Mouse (Mus musculus) embryonic facial prominence, embryonic 15.5 days (tissue): ENCODE measurements at regions not wholly inside any gene's neighbourhood (a gene's known extent, or its start where the extent isn't known, plus 50 kb on each side); places are given as distances from the start of the nearest gene placed in this dataset.
"Not testable (repeated sequence)": the region's sequence is repeated elsewhere in the genome, so short reads cannot be mapped to it uniquely, and the experiment has no call there.

Experiments used
- ATAC-seq: fragments of 200-750 bp; cut with Nextera tagmentation; 2 replicates; pipeline ENCODE4 v1.8.0; 2017; ENCODE audit warnings: low read depth, moderate TSS enrichment; ENCODE audit not compliant: insufficient number of reproducible peaks, low FRiP score, low TSS enrichment
- H3K27ac ChIP-seq: fragments of 300-500 bp; sonication (generic); replicated peaks from 2 replicates; pipeline ENCODE4 v1.5.1; 2015; ENCODE audit warnings: mild to moderate bottlenecking, inconsistent platforms
- H3K27me3 ChIP-seq: fragments of 300-500 bp; sonication (generic); 2 replicates; pipeline ENCODE4 v1.6.1; 2015; ENCODE audit warnings: inconsistent platforms
- H3K36me3 ChIP-seq: fragments of 300-500 bp; sonication (generic); 2 replicates; pipeline ENCODE4 v1.6.1; 2015; ENCODE audit warnings: mild to moderate bottlenecking, inconsistent platforms
- H3K4me1 ChIP-seq: fragments of 300-500 bp; sonication (generic); 2 replicates; pipeline ENCODE4 v1.6.1; 2015; ENCODE audit warnings: inconsistent platforms
- H3K4me2 ChIP-seq: fragments of 300-500 bp; sonication (generic); replicated peaks from 2 replicates; pipeline ENCODE4 v1.6.1; 2015; ENCODE audit warnings: mild to moderate bottlenecking, inconsistent platforms
- H3K4me3 ChIP-seq: fragments of 300-500 bp; sonication (generic); replicated peaks from 2 replicates; pipeline ENCODE4 v1.5.1; 2015; ENCODE audit warnings: mild to moderate bottlenecking, inconsistent platforms
- H3K9ac ChIP-seq: fragments of 300-500 bp; sonication (generic); 2 replicates; pipeline ENCODE4 v1.6.1; 2015; ENCODE audit warnings: inconsistent platforms
- H3K9me3 ChIP-seq: fragments of 300-500 bp; sonication (generic); replicated peaks from 2 replicates; pipeline ENCODE4 v1.6.1; 2016; ENCODE audit warnings: inconsistent platforms
- WGBS: fragments of 180-500 bp; shearing (Covaris S2); methylation state at CpG from one replicate; pipeline ENCODE4 v1.1.7; 2015; 5-methylcytosine and 5-hydroxymethylcytosine counted together

GRCm38 (mm10) chr10:66643160-66643559 is 452.8 kb upstream of the Jmjd1c start:
- H3K36me3 ChIP-seq: no peaks in the 10 kb centered on the region
- ATAC-seq: no peak
- no peak overlapping the region for H3K4me2 ChIP-seq
- H3K4me3 ChIP-seq: no peak overlapping the region
- no peaks in the 10 kb centered on the region for H3K27me3 ChIP-seq
- H3K9me3 ChIP-seq: no peaks in the 10 kb centered on the region; the same call in 1 of the 2 replicates
- no peaks in the 10 kb centered on the region for H3K4me1 ChIP-seq
- H3K27ac ChIP-seq: no peak overlapping the region
- H3K9ac ChIP-seq: no peak overlapping the region
- WGBS: 85% methylated on average over 5 of the region's 5 CpGs

DNA sequence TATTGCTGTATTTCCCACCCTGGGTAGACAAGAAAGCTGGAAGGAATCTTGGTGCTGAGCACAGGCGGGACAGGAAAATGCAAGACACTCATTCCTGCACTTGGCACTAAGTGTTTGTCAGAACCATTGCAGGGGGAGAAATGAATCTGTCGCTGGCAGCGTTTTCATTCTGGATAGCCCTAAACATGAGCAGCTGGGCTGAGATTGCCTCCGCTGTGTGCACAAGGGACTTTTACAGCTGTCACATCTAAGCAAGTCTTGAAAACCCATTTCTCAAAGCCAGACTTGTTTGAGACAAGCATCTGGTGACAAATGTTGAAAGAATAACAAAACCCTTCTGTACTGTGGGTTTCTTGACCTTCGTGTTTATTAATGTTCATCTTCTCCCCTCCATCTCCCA is 438.4 kb upstream of the Jmjd1c start:
- 68% methylated on average over 5 of the region's 5 CpGs for WGBS

DNA sequence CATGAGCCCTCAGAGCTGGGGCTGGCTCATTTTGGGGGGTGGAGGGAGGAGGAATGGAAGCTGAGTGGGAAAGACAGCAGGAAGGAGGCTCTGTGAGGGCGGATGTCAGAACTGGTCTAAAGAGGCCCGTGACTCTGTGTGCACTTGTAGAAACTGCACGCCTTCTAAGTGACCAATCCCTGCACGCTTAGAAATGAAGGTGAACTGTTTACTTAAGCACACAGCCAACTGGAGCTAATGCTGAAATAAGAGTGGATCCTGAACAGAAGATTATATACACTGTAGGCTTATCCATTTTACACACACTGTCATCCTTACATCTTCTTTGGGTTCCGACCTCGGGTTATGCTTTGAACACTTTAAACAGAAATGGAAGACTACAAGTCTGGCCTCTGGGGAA is 412.8 kb upstream of the Jmjd1c start:
- Histone ChIP-seq H3K36me3 (no peaks in the 10 kb centered on the region), H3K4me2 (no peak overlapping the region), H3K27me3 (no peaks in the 10 kb centered on the region), H3K27ac (no peak overlapping the region), H3K9me3 (peaks cover 2% of the 10 kb centered on the region; the same call in 1 of the 2 replicates), H3K9ac (no peak overlapping the region), H3K4me1 (no peaks in the 10 kb centered on the region), H3K4me3 (no peak overlapping the region)
- 73% methylated on average over 6 of the region's 6 CpGs for WGBS
- ATAC-seq: no peak

More for the DNA sequence above, 438.4 kb upstream of the Jmjd1c start:
- Histone ChIP-seq H3K36me3 (no peaks in the 10 kb centered on the region), H3K27ac (no peak overlapping the region), H3K27me3 (no peaks in the 10 kb centered on the region), H3K9me3 (0 out of 2 replicates have a peak, but pooled peaks cover 3% of the 10 kb centered on the region), H3K4me2 (no peak overlapping the region), H3K9ac (no peak overlapping the region), H3K4me3 (no peak overlapping the region), H3K4me1 (no peaks in the 10 kb centered on the region)
- ATAC-seq: no peak

GRCm38 (mm10) chr10:66689196-66689595 is 406.7 kb upstream of the Jmjd1c start:
- WGBS: 62% methylated on average over 2 of the region's 2 CpGs
- H3K4me1 ChIP-seq, ATAC-seq: not testable (repeated sequence)

GRCm38 (mm10) chr10:66694549-66695285 is 401.2 kb upstream of the Jmjd1c start:
- Histone ChIP-seq H3K27ac (no peak overlapping the region), H3K4me1 (no peaks in the 10 kb centered on the region), H3K4me2 (no peak overlapping the region), H3K9ac (no peak overlapping the region), H3K36me3 (no peaks in the 10 kb centered on the region), H3K27me3 (no peaks in the 10 kb centered on the region), H3K9me3 (no peaks in the 10 kb centered on the region), H3K4me3 (no peak overlapping the region)
- WGBS: 86% methylated on average over 11 of the region's 11 CpGs
- no peak for ATAC-seq

More at GRCm38 (mm10) chr10:66689196-66689595, 406.7 kb upstream of the Jmjd1c start:
- H3K9me3 ChIP-seq, H3K27ac ChIP-seq, H3K9ac ChIP-seq, H3K4me3 ChIP-seq, H3K4me2 ChIP-seq, H3K36me3 ChIP-seq, H3K27me3 ChIP-seq: not testable (repeated sequence)

DNA sequence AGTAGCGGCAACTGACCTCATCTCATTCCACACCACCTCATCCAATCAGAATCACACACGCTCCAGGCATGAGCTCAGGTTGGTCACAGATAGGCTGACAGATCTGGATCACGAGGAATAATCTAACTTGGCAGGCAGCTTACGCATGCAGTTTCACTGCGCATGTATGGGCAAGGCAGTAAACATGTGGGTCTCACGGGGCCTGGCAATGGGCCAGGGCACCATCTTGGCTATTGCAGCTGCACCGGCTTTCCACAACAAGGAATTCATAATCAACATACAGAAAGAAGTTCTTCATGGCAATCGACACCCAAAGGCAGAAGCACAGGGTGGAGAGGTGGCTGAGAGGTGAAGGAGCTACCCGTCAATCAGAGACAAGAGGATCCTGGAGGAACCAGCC is 381.0 kb upstream of the Jmjd1c start:
- H3K27me3 ChIP-seq, H3K4me2 ChIP-seq, ATAC-seq, H3K4me3 ChIP-seq, H3K9ac ChIP-seq, H3K4me1 ChIP-seq, H3K36me3 ChIP-seq, H3K27ac ChIP-seq, H3K9me3 ChIP-seq: not testable (repeated sequence)
- WGBS: 79% methylated on average over 9 of the region's 9 CpGs

- no peak overlapping the region for H3K4me3 ChIP-seq
- H3K36me3 ChIP-seq: no peaks in the 10 kb centered on the region
- no peaks in the 10 kb centered on the region for H3K27me3 ChIP-seq
- no peak for ATAC-seq
- no peak overlapping the region for H3K4me2 ChIP-seq
- H3K9me3 ChIP-seq: no peaks in the 10 kb centered on the region
- H3K27ac ChIP-seq: no peak overlapping the region
- no peak overlapping the region for H3K9ac ChIP-seq
- 69% methylated on average over 7 of the region's 7 CpGs for WGBS
- no peaks in the 10 kb centered on the region for H3K4me1 ChIP-seq
These were observed 378.0 kb upstream of the Jmjd1c start for GRCm38 (mm10) chr10:66717909-66718308.

- Histone ChIP-seq H3K4me3 (no peak overlapping the region), H3K27me3 (no peaks in the 10 kb centered on the region), H3K36me3 (no peaks in the 10 kb centered on the region), H3K9me3 (no peaks in the 10 kb centered on the region), H3K27ac (no peak overlapping the region), H3K4me2 (no peak overlapping the region), H3K9ac (no peak overlapping the region), H3K4me1 (no peaks in the 10 kb centered on the region)
- 92% methylated on average over 11 of the region's 11 CpGs for WGBS
- ATAC-seq: no peak
These were observed 376.1 kb upstream of the Jmjd1c start for GRCm38 (mm10) chr10:66719796-66720195.

DNA sequence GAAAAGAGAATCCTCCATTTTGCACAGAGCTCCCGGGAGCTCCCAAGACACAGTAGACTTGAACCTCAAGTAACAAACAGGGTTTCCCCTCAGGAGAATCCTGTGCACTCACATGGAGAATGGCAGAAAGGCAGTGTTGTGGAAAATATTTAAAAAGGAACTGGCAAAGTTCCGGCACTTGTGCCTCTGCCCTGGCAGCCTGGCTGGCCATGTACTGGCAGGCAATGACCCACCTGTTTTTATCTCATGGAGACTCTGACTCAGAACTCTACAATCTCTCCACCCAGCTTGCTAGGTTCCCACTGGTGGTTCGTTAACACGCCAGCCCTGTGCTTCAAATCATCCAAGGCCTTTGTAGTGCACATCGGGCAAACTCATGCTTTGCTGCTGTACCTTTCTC is 362.3 kb upstream of the Jmjd1c start:
- H3K4me1 ChIP-seq: no peaks in the 10 kb centered on the region
- no peaks in the 10 kb centered on the region; the same call in 1 of the 2 replicates for H3K9me3 ChIP-seq
- H3K4me2 ChIP-seq: no peak overlapping the region
- no peak for ATAC-seq
- H3K4me3 ChIP-seq: no peak overlapping the region
- H3K9ac ChIP-seq: no peak overlapping the region
- H3K36me3 ChIP-seq: no peaks in the 10 kb centered on the region
- H3K27ac ChIP-seq: no peak overlapping the region
- H3K27me3 ChIP-seq: no peaks in the 10 kb centered on the region
- WGBS: 88% methylated on average over 5 of the region's 5 CpGs

DNA sequence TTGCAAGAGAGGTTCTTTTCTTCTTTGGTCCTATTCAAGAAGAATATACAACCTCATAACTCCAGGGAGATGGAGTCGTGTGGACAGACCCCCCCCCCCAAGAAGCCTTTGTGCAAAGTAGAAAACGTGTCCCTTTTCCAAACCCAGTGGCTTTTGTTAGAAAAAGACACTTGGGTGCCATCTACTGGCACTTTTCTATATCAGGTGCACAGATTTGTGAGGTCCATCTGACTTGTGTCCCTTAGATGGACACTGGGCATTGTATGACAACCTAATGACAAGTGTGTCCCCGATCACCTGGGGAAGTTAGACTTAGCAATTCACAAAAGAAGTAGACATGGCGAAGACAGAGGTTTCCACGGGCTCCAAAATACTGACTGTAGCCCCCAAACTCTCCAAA is 361.1 kb upstream of the Jmjd1c start:
- Histone ChIP-seq H3K9me3 (no peaks in the 10 kb centered on the region; the same call in 1 of the 2 replicates), H3K27me3 (no peaks in the 10 kb centered on the region), H3K27ac (no peak overlapping the region), H3K9ac (no peak overlapping the region), H3K36me3 (no peaks in the 10 kb centered on the region), H3K4me3 (no peak overlapping the region), H3K4me2 (no peak overlapping the region), H3K4me1 (no peaks in the 10 kb centered on the region)
- ATAC-seq: no peak
- WGBS: 63% methylated on average over 5 of the region's 5 CpGs

- Histone ChIP-seq H3K36me3 (no peaks in the 10 kb centered on the region), H3K4me2 (no peak overlapping the region), H3K4me3 (no peak overlapping the region), H3K9me3 (no peaks in the 10 kb centered on the region), H3K27me3 (no peaks in the 10 kb centered on the region), H3K27ac (no peak overlapping the region), H3K9ac (no peak overlapping the region), H3K4me1 (no peaks in the 10 kb centered on the region)
- 71% methylated on average over 6 of the region's 7 CpGs for WGBS
- no peak for ATAC-seq
These were observed 356.9 kb upstream of the Jmjd1c start for GRCm38 (mm10) chr10:66739017-66739416.

GRCm38 (mm10) chr10:66741819-66742218 is 354.1 kb upstream of the Jmjd1c start:
- no peak for ATAC-seq
- H3K4me2 ChIP-seq: no peak overlapping the region
- no peak overlapping the region for H3K4me3 ChIP-seq
- no peaks in the 10 kb centered on the region for H3K27me3 ChIP-seq
- H3K9ac ChIP-seq: no peak overlapping the region
- no peak overlapping the region for H3K27ac ChIP-seq
- H3K36me3 ChIP-seq: no peaks in the 10 kb centered on the region
- no peaks in the 10 kb centered on the region for H3K4me1 ChIP-seq
- 52% methylated on average over 3 of the region's 3 CpGs for WGBS
- no peaks in the 10 kb centered on the region for H3K9me3 ChIP-seq
